Mouse (Mus musculus) megakaryocyte, embryonic 14.5 days (primary cell): ENCODE data around the gene Zic2. TPM values are rescaled to one million over a fixed set of nuclear protein-coding genes. Genes with fewer than 3 reads are reported as not detected.

Experiments
- H3K27me3 ChIP-seq: replicated peaks from 2 replicates; pipeline ENCODE3; 2012; ENCODE audit warnings: inconsistent platforms
- H3K36me3 ChIP-seq: replicated peaks from 2 replicates; pipeline ENCODE3; 2012; ENCODE audit warnings: low read length, inconsistent platforms, mixed read lengths
- H3K4me1 ChIP-seq: 2 replicates; pipeline ENCODE4 v1.6.1; 2012; ENCODE audit warnings: inconsistent platforms
- H3K4me3 ChIP-seq: replicated peaks from 2 replicates; pipeline ENCODE3; 2012; ENCODE audit warnings: moderate library complexity, mild to moderate bottlenecking, inconsistent platforms
- H3K9me3 ChIP-seq: 2 replicates; pipeline ENCODE4 v1.6.1; 2012; ENCODE audit warnings: inconsistent platforms
- FLI1 ChIP-seq: IDR thresholded peaks from 2 replicates; pipeline ENCODE4 v1.6.1; 2012; ENCODE audit warnings: low read length, inconsistent platforms, mixed read lengths
- GATA1 ChIP-seq: IDR thresholded peaks from 3 replicates; pipeline ENCODE4 v1.6.1; 2012; ENCODE audit warnings: mixed read lengths, low read length, inconsistent platforms, borderline replicate concordance
- polyA plus RNA-seq: library from polyadenylated mRNA; stranded (reverse); fragments of >175 nt; gene quantifications from 2 replicates; pipeline ENCODE4 v1.2.3, GENCODE M21; 2012; ENCODE audit warnings: low replicate concordance; ENCODE audit not compliant: insufficient read depth

Gene Zic2
- polyA plus RNA-seq, 1 experiment: not detected

GRCm38 (mm10) chr14:122476041-122476821 lies 996 bp downstream of the Zic2 start:
- Histone ChIP-seq H3K36me3 (no peaks in the 10 kb centered on the region), H3K27me3 (peaks cover 94% of the 10 kb centered on the region), H3K4me1 (peaks cover 39% of the 10 kb centered on the region), H3K9me3 (0 out of 2 replicates have a peak, but pooled peaks cover 5% of the 10 kb centered on the region), H3K4me3 (peak overlapping the region; percentile 80)
- TF ChIP-seq GATA1 (no peak), FLI1 (no peak)

DNA sequence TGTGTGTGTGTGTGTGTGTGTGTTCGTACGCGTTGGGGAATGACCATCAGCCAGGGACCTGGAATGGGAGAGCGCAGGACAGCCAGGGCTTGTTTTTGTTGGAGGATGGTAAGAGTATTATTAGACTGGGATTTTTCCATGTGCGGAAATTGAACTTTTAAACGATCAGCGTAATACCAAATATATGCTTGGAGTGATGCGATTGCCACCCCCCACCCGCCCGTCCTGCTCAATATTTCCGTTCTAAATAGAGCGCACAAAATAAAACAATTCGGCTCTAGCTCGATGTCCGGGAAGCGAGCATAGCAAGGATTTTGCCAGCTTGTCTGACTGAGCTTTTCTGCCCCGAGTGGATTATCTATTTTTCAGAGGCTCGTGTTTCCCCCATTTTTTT lies 1.6 kb downstream of the Zic2 start:
- Histone ChIP-seq H3K9me3 (0 out of 2 replicates have a peak, but pooled peaks cover 6% of the 10 kb centered on the region), H3K36me3 (no peaks in the 10 kb centered on the region), H3K4me3 (no peak overlapping the region), H3K4me1 (peaks cover 39% of the 10 kb centered on the region), H3K27me3 (peaks cover 95% of the 10 kb centered on the region)
- no peak for TF ChIP-seq FLI1
- no peak for TF ChIP-seq GATA1

- no peaks in the 10 kb centered on the region for H3K36me3 ChIP-seq
- peaks cover 41% of the 10 kb centered on the region for H3K4me1 ChIP-seq
- no peak for TF ChIP-seq GATA1
- TF ChIP-seq FLI1: no peak
- peaks cover 97% of the 10 kb centered on the region for H3K27me3 ChIP-seq
- H3K9me3 ChIP-seq: 0 out of 2 replicates have a peak, but pooled peaks cover 6% of the 10 kb centered on the region
- H3K4me3 ChIP-seq: no peak overlapping the region
These were observed 2.0 kb downstream of the Zic2 start for GRCm38 (mm10) chr14:122477261-122477671.

GRCm38 (mm10) chr14:122477971-122478573 lies 2.8 kb downstream of the Zic2 start:
- no peak for TF ChIP-seq GATA1
- TF ChIP-seq FLI1: no peak
- Histone ChIP-seq H3K4me3 (peak overlapping the region; percentile 9), H3K9me3 (0 out of 2 replicates have a peak, but pooled peaks cover 6% of the 10 kb centered on the region), H3K36me3 (no peaks in the 10 kb centered on the region), H3K27me3 (peaks cover 97% of the 10 kb centered on the region), H3K4me1 (peaks cover 47% of the 10 kb centered on the region)

DNA sequence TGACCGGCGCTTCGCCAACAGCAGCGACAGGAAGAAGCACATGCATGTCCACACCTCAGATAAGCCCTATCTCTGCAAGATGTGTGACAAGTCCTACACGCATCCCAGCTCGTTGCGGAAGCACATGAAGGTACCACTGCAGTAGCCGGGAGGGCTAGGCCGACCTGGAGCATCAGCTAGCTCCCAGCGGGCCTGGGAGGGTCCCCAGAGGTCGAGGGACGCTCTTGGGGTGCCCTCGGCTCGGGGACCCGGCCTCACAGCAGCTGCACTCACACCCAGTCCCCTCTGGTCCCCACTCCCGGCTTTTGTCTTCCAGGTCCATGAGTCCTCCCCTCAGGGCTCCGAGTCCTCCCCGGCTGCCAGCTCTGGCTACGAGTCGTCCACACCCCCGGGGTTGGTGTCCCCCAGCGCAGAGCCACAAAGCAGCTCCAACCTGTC lies 3.4 kb downstream of the Zic2 start:
- Histone ChIP-seq H3K27me3 (peaks cover 97% of the 10 kb centered on the region), H3K9me3 (0 out of 2 replicates have a peak, but pooled peaks cover 6% of the 10 kb centered on the region), H3K4me3 (peak overlapping the region; percentile 9), H3K36me3 (no peaks in the 10 kb centered on the region), H3K4me1 (peaks cover 47% of the 10 kb centered on the region)
- no peak for TF ChIP-seq FLI1
- no peak for TF ChIP-seq GATA1

- TF ChIP-seq FLI1 (no peak), GATA1 (no peak)
- H3K9me3 ChIP-seq: 0 out of 2 replicates have a peak, but pooled peaks cover 8% of the 10 kb centered on the region
- H3K36me3 ChIP-seq: no peaks in the 10 kb centered on the region
- peaks cover 38% of the 10 kb centered on the region for H3K4me1 ChIP-seq
- peaks cover 97% of the 10 kb centered on the region for H3K27me3 ChIP-seq
- no peak overlapping the region for H3K4me3 ChIP-seq
These were observed 4.3 kb downstream of the Zic2 start for GRCm38 (mm10) chr14:122479461-122480109.

DNA sequence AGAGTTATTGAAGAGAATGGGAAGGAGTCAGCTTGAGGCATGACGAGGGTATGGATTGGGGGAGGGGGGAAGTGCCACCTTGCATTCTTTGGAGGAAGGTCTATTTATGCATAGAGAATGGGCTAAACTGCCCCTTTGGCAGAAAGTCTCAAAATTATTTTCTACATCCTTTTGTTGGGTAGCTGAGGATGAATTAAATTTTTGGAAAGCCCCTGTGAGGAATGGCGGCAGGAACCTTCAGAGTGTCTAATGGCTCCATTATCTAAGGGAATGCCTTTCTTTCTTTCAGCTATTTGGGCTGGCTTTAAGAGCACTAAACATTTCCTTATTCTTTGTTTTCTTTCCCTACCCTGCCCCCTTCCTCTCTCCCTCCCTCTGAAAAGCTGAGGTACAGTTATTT lies 5.1 kb downstream of the Zic2 start:
- H3K9me3 ChIP-seq: 0 out of 2 replicates have a peak, but pooled peaks cover 8% of the 10 kb centered on the region
- H3K36me3 ChIP-seq: no peaks in the 10 kb centered on the region
- peaks cover 36% of the 10 kb centered on the region for H3K4me1 ChIP-seq
- TF ChIP-seq GATA1 (no peak), FLI1 (no peak)
- peaks cover 97% of the 10 kb centered on the region for H3K27me3 ChIP-seq
- no peak overlapping the region for H3K4me3 ChIP-seq

DNA sequence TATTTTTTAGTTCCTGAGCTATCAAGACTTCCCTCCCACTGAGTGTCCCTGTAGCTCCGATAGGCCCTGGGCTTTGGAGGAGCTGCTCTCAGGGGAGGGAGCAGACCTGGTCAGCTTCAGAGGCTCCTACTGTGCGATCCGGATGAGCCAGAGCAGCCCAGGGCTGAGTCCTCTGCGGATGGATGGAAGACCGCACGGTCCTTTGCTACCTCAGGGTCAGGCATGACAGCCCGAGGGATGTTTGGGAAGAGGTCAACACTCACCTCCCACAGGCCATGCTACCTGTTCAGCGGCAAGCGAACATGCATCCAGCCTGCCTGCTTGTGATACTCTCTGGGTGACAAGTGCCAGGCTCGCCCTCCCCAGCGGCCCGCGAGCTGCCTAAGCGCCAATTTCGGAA lies 5.9 kb downstream of the Zic2 start:
- Histone ChIP-seq H3K4me3 (peak overlapping the region; percentile 40), H3K27me3 (peaks cover 97% of the 10 kb centered on the region), H3K4me1 (peaks cover 30% of the 10 kb centered on the region), H3K36me3 (no peaks in the 10 kb centered on the region), H3K9me3 (0 out of 2 replicates have a peak, but pooled peaks cover 8% of the 10 kb centered on the region)
- no peak for TF ChIP-seq FLI1
- TF ChIP-seq GATA1: no peak

- Histone ChIP-seq H3K27me3 (peaks cover 96% of the 10 kb centered on the region), H3K9me3 (0 out of 2 replicates have a peak, but pooled peaks cover 4% of the 10 kb centered on the region), H3K36me3 (no peaks in the 10 kb centered on the region), H3K4me3 (no peak overlapping the region), H3K4me1 (peaks cover 26% of the 10 kb centered on the region)
- no peak for TF ChIP-seq GATA1
- no peak for TF ChIP-seq FLI1
These were observed 7.1 kb downstream of the Zic2 start for GRCm38 (mm10) chr14:122482081-122483023.
